Mouse (Mus musculus): ENCODE measurements around the gene Kcnh6. TPM values are rescaled to one million over a fixed set of nuclear protein-coding genes. Genes with fewer than 3 reads are reported as not detected.

Gene Kcnh6
- total RNA-seq, 2 experiments from 2014 or later, result 0.31 TPM; not detected in 1

GRCm38 (mm10) chr11:106061311-106061710, 53.4 kb downstream of the Kcnh6 start:
- DNase-seq (ENCODE audit: low spot score in 2 of 2), result no peak

GRCm38 (mm10) chr11:106063756-106064155, 55.8 kb downstream of the Kcnh6 start:
- DNase-seq (ENCODE audit: low spot score in 2 of 2), result no peak

GRCm38 (mm10) chr11:106065073-106065922, 57.4 kb downstream of the Kcnh6 start:
- DNase-seq (ENCODE audit: low spot score in 2 of 2), result no peak

GRCm38 (mm10) chr11:106065923-106066571, 58.1 kb downstream of the Kcnh6 start, which contains the start of gene Taco1:
Gene Taco1 (plus strand): TSS chr11:106066061.
- DNase-seq (ENCODE audit: low spot score in 2 of 2), result peak; percentile 83 to 95

GRCm38 (mm10) chr11:106066616-106067015, 58.7 kb downstream of the Kcnh6 start:
- peak; percentile 66 to 68 for DNase-seq (ENCODE audit: low spot score in 2 of 2)

- DNase-seq (ENCODE audit: low spot score in 2 of 2), result no peak
Observed at GRCm38 (mm10) chr11:106073774-106074173, 65.8 kb downstream of the Kcnh6 start.

GRCm38 (mm10) chr11:106076321-106076720, 68.4 kb downstream of the Kcnh6 start:
- peak; percentile 40 to 67 for DNase-seq (ENCODE audit: low spot score in 2 of 2)

Other genes with a start within 250 kb of the Kcnh6 start
- gene Cyb561, start 54.8 kb upstream of the Kcnh6 start, total RNA-seq (2021), result 1 to 10 TPM; 4.9 to 5.0 TPM
- gene Ace, start 40.2 kb upstream of the Kcnh6 start, total RNA-seq (2021), result 10 to 100 TPM; 23.0 to 35.7 TPM
- not detected for gene Ace3, start 13.4 kb upstream of the Kcnh6 start, total RNA-seq (2021)
- 10 to 100 TPM; 60.3 to 60.5 TPM for gene Dcaf7, start 28.7 kb downstream of the Kcnh6 start, total RNA-seq (2021)
- 10 to 100 TPM; 19.6 to 19.8 TPM for gene Taco1, start 57.9 kb downstream of the Kcnh6 start, total RNA-seq (2021)
- 10 to 100 TPM; 45.9 to 47.1 TPM for gene Map3k3, start 76.5 kb downstream of the Kcnh6 start, total RNA-seq (2021)
- not detected for gene Gm10840, start 152.7 kb downstream of the Kcnh6 start, total RNA-seq (2021)
- 10 to 100 TPM; 35.8 to 40.7 TPM for gene Limd2, start 152.7 kb downstream of the Kcnh6 start, total RNA-seq (2021)
- gene Strada, start 194.0 kb downstream of the Kcnh6 start, total RNA-seq (2021), result 10 to 100 TPM; 26.4 to 32.3 TPM
- gene Ccdc47, start 208.2 kb downstream of the Kcnh6 start, total RNA-seq (2021), result 10 to 100 TPM; 72.7 to 74.6 TPM
- 10 to 100 TPM; 46.1 to 47.3 TPM for gene Ddx42, start 208.8 kb downstream of the Kcnh6 start, total RNA-seq (2021)
- gene Ftsj3, start 248.0 kb downstream of the Kcnh6 start, total RNA-seq (2021), result 10 to 100 TPM; 32.6 to 34.6 TPM
- 100 to 1,000 TPM; 123 to 146 TPM for gene Psmc5, start 248.0 kb downstream of the Kcnh6 start, total RNA-seq (2021)

All from gastrocnemius, postnatal 4 days (tissue).